Mouse (Mus musculus): Measurements from ENCODE around the gene Vsig1.

DNA sequence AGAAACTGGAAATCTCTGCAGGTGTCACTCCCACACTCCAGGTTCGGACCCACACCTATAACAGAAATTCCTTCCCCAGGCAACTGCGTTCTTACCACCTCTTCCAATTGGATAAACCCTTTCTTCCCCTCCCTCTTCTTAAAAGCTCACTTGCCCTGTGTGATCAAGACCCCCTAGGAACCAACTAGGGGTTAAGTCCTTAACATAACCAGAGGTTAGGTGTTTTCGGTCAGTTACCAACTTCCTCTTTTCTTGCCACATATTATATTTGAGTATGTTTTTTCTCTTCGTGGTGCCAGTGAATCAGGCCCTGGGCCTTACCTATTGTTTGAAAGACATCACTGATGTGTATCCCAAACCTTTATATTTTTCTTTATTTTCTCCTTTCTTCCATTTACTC is 44.0 kb upstream of the Vsig1 start:
- no peak for TF ChIP-seq CTCF (IDR thresholded peaks at IDR 0.05)
- TF ChIP-seq EP300 (IDR thresholded peaks at IDR 0.05): no peak
